In genomic region chr6:30432461-30433192, GRCm38 (mm10) we compare ENCODE assay signal across 15 mouse cellular contexts. TPM values are rescaled to one million over a fixed set of nuclear protein-coding genes. Genes with fewer than 3 reads are reported as not detected.
DNase-seq lines count a peak whose midpoint lies in the region; ATAC-seq lines count a peak whose summit lies in the region.
"Had no signal": no experiment of that assay in that cellular context is flagged by ENCODE, and none has a peak within 500 bp of the region (broad histone marks: within the 10 kb centered on the region; RNA-seq: fewer than 3 reads in every experiment).

No protein-coding gene starts in this region.

- H3K36me3 ChIP-seq in intestine, embryonic 14.5 days (ENCODE audit: control insufficient read depth, insufficient read depth, low read length), result no peaks in the 10 kb centered on the region
- no peaks in the 10 kb centered on the region for H3K36me3 ChIP-seq in intestine, embryonic 15.5 days
- no peaks in the 10 kb centered on the region for H3K36me3 ChIP-seq in hindbrain, embryonic 13.5 days
- H3K36me3 ChIP-seq: neural tube, embryonic 12.5 days had no signal

- DNase-seq in cerebellum, adult 11-12 months, result peak; percentile 51
- DNase-seq in cerebellum, adult 11 months, result no peak
- no peak for DNase-seq in intestine, embryonic 14.5 days (ENCODE audit: low spot score)
- DNase-seq in adipocyte (ENCODE audit: low spot score), result peak; percentile 61
- peak; percentile 14 for DNase-seq in forelimb bud, embryonic 11.5 days (ENCODE audit: low read depth, low spot score)
- DNase-seq in thymus, adult 18-20 months, result no peak
- DNase-seq: adrenal gland, adult 8-10 months; kidney, adult 11 months; liver, embryonic 13.5 days; right cerebral cortex, adult 18-20 months had no signal

- H3K27ac ChIP-seq in intestine, embryonic 14.5 days (ENCODE audit: low read depth), result peak overlapping the region; percentile 54
- H3K27ac ChIP-seq in intestine, embryonic 15.5 days, result no peak overlapping the region
- no peak overlapping the region for H3K27ac ChIP-seq in hindbrain, embryonic 13.5 days
- H3K27ac ChIP-seq: liver, embryonic 13.5 days; neural tube, embryonic 12.5 days had no signal

- H3K4me3 ChIP-seq in intestine, embryonic 14.5 days (ENCODE audit: low read depth, low read length), result no peak overlapping the region
- no peak overlapping the region for H3K4me3 ChIP-seq in intestine, embryonic 15.5 days (replicated peaks)
- H3K4me3 ChIP-seq in hindbrain, embryonic 13.5 days, result no peak overlapping the region
- H3K4me3 ChIP-seq: liver, embryonic 13.5 days; neural tube, embryonic 12.5 days had no signal

- H3K4me1 ChIP-seq in intestine, embryonic 14.5 days (replicated peaks; ENCODE audit: control insufficient read depth, insufficient read depth, low read length), result no peaks in the 10 kb centered on the region
- H3K4me1 ChIP-seq in intestine, embryonic 15.5 days (replicated peaks), result no peaks in the 10 kb centered on the region
- H3K4me1 ChIP-seq in hindbrain, embryonic 13.5 days (replicated peaks), result no peaks in the 10 kb centered on the region
- H3K4me1 ChIP-seq: neural tube, embryonic 12.5 days had no signal

- H3K4me2 ChIP-seq in intestine, embryonic 14.5 days (ENCODE audit: low read length), result no peak overlapping the region
- no peak overlapping the region for H3K4me2 ChIP-seq in intestine, embryonic 15.5 days (replicated peaks)
- no peak overlapping the region for H3K4me2 ChIP-seq in hindbrain, embryonic 13.5 days
- H3K4me2 ChIP-seq: liver, embryonic 13.5 days; neural tube, embryonic 12.5 days had no signal

- ATAC-seq in intestine, embryonic 14.5 days (replicated peaks; ENCODE audit: low FRiP score, low TSS enrichment, low read depth), result no peak
- no peak; the same call in 1 of the 2 replicates for ATAC-seq in intestine, embryonic 15.5 days
- no peak for ATAC-seq in hindbrain, embryonic 13.5 days (ENCODE audit: low FRiP score)
- ATAC-seq: forebrain, embryonic 14.5 days had no signal

- H3K9me3 ChIP-seq in intestine, embryonic 14.5 days (ENCODE audit: control insufficient read depth, low read length), result no peaks in the 10 kb centered on the region
- H3K9me3 ChIP-seq in intestine, embryonic 15.5 days, result no peaks in the 10 kb centered on the region
- H3K9me3 ChIP-seq in hindbrain, embryonic 13.5 days, result no peaks in the 10 kb centered on the region
- H3K9me3 ChIP-seq: G1E; liver, embryonic 13.5 days; neural tube, embryonic 12.5 days had no signal

- no peaks in the 10 kb centered on the region for H3K27me3 ChIP-seq in intestine, embryonic 14.5 days (replicated peaks; ENCODE audit: control insufficient read depth, insufficient read depth, low read length)
- H3K27me3 ChIP-seq in intestine, embryonic 15.5 days (replicated peaks), result no peaks in the 10 kb centered on the region
- H3K27me3 ChIP-seq in hindbrain, embryonic 13.5 days, result no peaks in the 10 kb centered on the region
- H3K27me3 ChIP-seq: liver, embryonic 13.5 days; neural tube, embryonic 12.5 days had no signal

- H3K9ac ChIP-seq in intestine, embryonic 14.5 days (ENCODE audit: low read length), result no peak overlapping the region
- H3K9ac ChIP-seq in intestine, embryonic 15.5 days, result no peak overlapping the region
- no peak overlapping the region for H3K9ac ChIP-seq in hindbrain, embryonic 13.5 days
- H3K9ac ChIP-seq: liver, embryonic 13.5 days; neural tube, embryonic 12.5 days had no signal

- WGBS in intestine, embryonic 14.5 days, result 35% methylated on average over 3 of the region's 3 CpGs
- WGBS in intestine, embryonic 15.5 days, result 35% methylated on average over 3 of the region's 3 CpGs
- 81% methylated on average over 3 of the region's 3 CpGs for WGBS in hindbrain, embryonic 13.5 days

RNA-seq across cellular contexts. Expression of gene Klhdc10, which starts 31.0 kb away (rescaled TPM):
- polyA plus RNA-seq in intestine, embryonic 14.5 days (2014; fragmentation: Nextera tagmentation; extraction: Ambion mirVana), result 23.1 and 24.1 TPM in 2 replicates
- 14.5 and 15.2 TPM in 2 replicates for polyA plus RNA-seq in intestine, embryonic 15.5 days (2015; fragmentation: Nextera tagmentation; extraction: Ambion mirVana)
- polyA plus RNA-seq in hindbrain, embryonic 13.5 days (2015; fragmentation: Nextera tagmentation; extraction: Ambion mirVana), result 32.9 and 34.2 TPM in 2 replicates

RNA-seq across cellular contexts. Expression of gene Zc3hc1, which starts 41.8 kb away (rescaled TPM):
- polyA plus RNA-seq in intestine, embryonic 14.5 days (2014; fragmentation: Nextera tagmentation; extraction: Ambion mirVana), result 50.4 and 58.4 TPM in 2 replicates
- 42.9 and 44.5 TPM in 2 replicates for polyA plus RNA-seq in intestine, embryonic 15.5 days (2015; fragmentation: Nextera tagmentation; extraction: Ambion mirVana)
- polyA plus RNA-seq in hindbrain, embryonic 13.5 days (2015; fragmentation: Nextera tagmentation; extraction: Ambion mirVana), result 64.9 and 71.4 TPM in 2 replicates

Comparison
In these comparisons a context has a peak if more than half of its experiments do, and no peak if none do; other contexts are left out.
1. DNase-seq: peak in cerebellum, adult 11-12 months (single experiment), adipocyte (single experiment) and forelimb bud, embryonic 11.5 days (single experiment); none in cerebellum, adult 11 months (single experiment), intestine, embryonic 14.5 days (single experiment) and thymus, adult 18-20 months (0 of 2).